Mouse (Mus musculus) left cerebral cortex, postnatal 25 days (tissue): Measurements from ENCODE around the gene Ankrd2. TPM values are rescaled to one million over a fixed set of nuclear protein-coding genes. Genes with fewer than 3 reads are reported as not detected.

Experiments
- DNase-seq, 2 experiments: peaks; one replicate each; pipeline ENCODE4 v3.0.0; 2022; ENCODE audit warnings: low spot score in 2 of 2, mixed read lengths in 1 of 2
- intact Hi-C: fragments of 180-260 bp; cut with DNase I; formaldehyde crosslinking; loops from one replicate; pipeline ENCODE4 v1.15.1; 2025
- total RNA-seq, 2 experiments: library from RNA; stranded (reverse); gene quantifications; 2 replicates each; pipeline ENCODE4 v1.2.3; 2021

Gene Ankrd2
- total RNA-seq, 2 experiments from 2014 or later: 0.30 TPM; not detected in 1

- intact Hi-C loops: no loop called here
- DNase-seq: peak; percentile 39 to 56
Observed at GRCm38 (mm10) chr19:42045269-42046102, 9.7 kb downstream of the Ankrd2 start, which contains the start of gene Hoga1. Gene Hoga1 (plus strand): TSS chr19:42045610.

- intact Hi-C loops: no loop called here
- DNase-seq: no peak
Observed at GRCm38 (mm10) chr19:42050251-42050650, 14.5 kb downstream of the Ankrd2 start.

GRCm38 (mm10) chr19:42051351-42051750, 15.6 kb downstream of the Ankrd2 start:
- DNase-seq: no peak

GRCm38 (mm10) chr19:42051948-42052347, 16.1 kb downstream of the Ankrd2 start, which contains the start of gene 4933411K16Rik:
Gene 4933411K16Rik (plus strand): TSS chr19:42052248.
- DNase-seq: no peak
- intact Hi-C loops: no loop called here

More at GRCm38 (mm10) chr19:42051351-42051750, 15.6 kb downstream of the Ankrd2 start:
- intact Hi-C loops: no loop called here

- intact Hi-C loops: no loop called here
- no peak for DNase-seq
Observed at GRCm38 (mm10) chr19:42054255-42054654, 18.5 kb downstream of the Ankrd2 start.

- intact Hi-C loops: no loop called here
Observed at GRCm38 (mm10) chr19:42055881-42056280, 20.1 kb downstream of the Ankrd2 start.

GRCm38 (mm10) chr19:42056719-42057409, 21.1 kb downstream of the Ankrd2 start:
- intact Hi-C loops: no loop called here
- no peak for DNase-seq

More at GRCm38 (mm10) chr19:42055881-42056280, 20.1 kb downstream of the Ankrd2 start:
- DNase-seq: no peak

- peak in 1 of 2 experiments; percentile 18 for DNase-seq
- intact Hi-C loops: no loop called here
Observed at GRCm38 (mm10) chr19:42058426-42058825, 22.6 kb downstream of the Ankrd2 start.

- DNase-seq: no peak
- intact Hi-C loops: no loop called here
Observed at GRCm38 (mm10) chr19:42061443-42061842, 25.6 kb downstream of the Ankrd2 start.

GRCm38 (mm10) chr19:42068441-42069240, 32.8 kb downstream of the Ankrd2 start:
- intact Hi-C loops: loop anchor here (1.0 kb wide), 1 partner anchor 33 kb away; the partner anchor contains the start of gene Ankrd2
- no peak for DNase-seq

GRCm38 (mm10) chr19:42069241-42069525, 33.4 kb downstream of the Ankrd2 start:
- peak in 1 of 2 experiments; percentile 39 for DNase-seq
- intact Hi-C loops: loop anchor here (1.0 kb wide), 1 partner anchor 34 kb away; the partner anchor contains the start of gene Ankrd2

- DNase-seq: peak in 1 of 2 experiments; percentile 14
Observed at GRCm38 (mm10) chr19:42071221-42071620, 35.4 kb downstream of the Ankrd2 start.

GRCm38 (mm10) chr19:42071886-42072608, 36.2 kb downstream of the Ankrd2 start:
- intact Hi-C loops: no loop called here
- no peak for DNase-seq

More at GRCm38 (mm10) chr19:42071221-42071620, 35.4 kb downstream of the Ankrd2 start:
- intact Hi-C loops: no loop called here

- DNase-seq: no peak
- intact Hi-C loops: no loop called here
Observed at GRCm38 (mm10) chr19:42072802-42073201, 37.0 kb downstream of the Ankrd2 start.

GRCm38 (mm10) chr19:42075051-42075450, 39.3 kb downstream of the Ankrd2 start:
- no peak for DNase-seq
- intact Hi-C loops: no loop called here

GRCm38 (mm10) chr19:42075992-42076391, 40.2 kb downstream of the Ankrd2 start:
- DNase-seq: no peak
- intact Hi-C loops: no loop called here

GRCm38 (mm10) chr19:42078566-42078965, 42.8 kb downstream of the Ankrd2 start:
- intact Hi-C loops: no loop called here
- DNase-seq: no peak

GRCm38 (mm10) chr19:42079006-42079405, 43.2 kb downstream of the Ankrd2 start:
- DNase-seq: no peak
- intact Hi-C loops: no loop called here

- intact Hi-C loops: no loop called here
- no peak for DNase-seq
Observed at GRCm38 (mm10) chr19:42079950-42080349, 44.1 kb downstream of the Ankrd2 start.
